Mouse (Mus musculus): ENCODE data around the gene Casz1. TPM values are rescaled to one million over a fixed set of nuclear protein-coding genes. Genes with fewer than 3 reads are reported as not detected.

Gene Casz1
- total and polyA plus RNA-seq, 3 experiments: 21.2 to 47.0 (median 42.5) TPM

GRCm38 (mm10) chr4:148820171-148820570 lies 15.9 kb downstream of the Casz1 start:
- intact Hi-C loops (cut with DNase I): no loop called here
- Histone ChIP-seq H3K4me3 (no peak overlapping the region), H3K27ac (no peak overlapping the region), H3K79me2 (replicated peaks; ENCODE audit: control insufficient read depth, insufficient read depth, low read length) (peaks cover 5% of the 10 kb centered on the region), H3K9ac (ENCODE audit: low read depth, low read length) (no peak overlapping the region), H3K27me3 (ENCODE audit: control insufficient read depth, insufficient read depth, low read length) (no peaks in the 10 kb centered on the region), H3K36me3 (ENCODE audit: control insufficient read depth, insufficient read depth, low read length) (no peaks in the 10 kb centered on the region), H3K4me1 (ENCODE audit: control insufficient read depth, insufficient read depth, low read length) (peaks cover 2% of the 10 kb centered on the region)
- no peak for DNase-seq
- WGBS: 60% methylated on average over 13 of the region's 13 CpGs
- TF ChIP-seq POLR2A (IDR thresholded peaks at IDR 0.05; ENCODE audit: insufficient read depth, low read depth, low read length): no peak
- no peak for TF ChIP-seq CTCF (IDR thresholded peaks at IDR 0.05)
- no peak for TF ChIP-seq EP300 (IDR thresholded peaks at IDR 0.05; ENCODE audit: insufficient read depth, low read depth, low read length)

GRCm38 (mm10) chr4:148823281-148823680 lies 19.1 kb downstream of the Casz1 start:
- H3K4me3 ChIP-seq: no peak overlapping the region
- no peak for DNase-seq
- peak overlapping the region; percentile 12; the same call in 1 of the 2 replicates for H3K27ac ChIP-seq
- no peaks in the 10 kb centered on the region for H3K36me3 ChIP-seq (ENCODE audit: control insufficient read depth, insufficient read depth, low read length)
- H3K27me3 ChIP-seq (ENCODE audit: control insufficient read depth, insufficient read depth, low read length): no peaks in the 10 kb centered on the region
- WGBS: 58% methylated on average over 8 of the region's 8 CpGs
- TF ChIP-seq EP300 (IDR thresholded peaks at IDR 0.05; ENCODE audit: insufficient read depth, low read depth, low read length) (no peak), POLR2A (IDR thresholded peaks at IDR 0.05; ENCODE audit: insufficient read depth, low read depth, low read length) (no peak), CTCF (IDR thresholded peaks at IDR 0.05) (no peak)
- peaks cover 12% of the 10 kb centered on the region for H3K4me1 ChIP-seq (ENCODE audit: control insufficient read depth, insufficient read depth, low read length)
- no peak overlapping the region for H3K9ac ChIP-seq (ENCODE audit: low read depth, low read length)
- H3K79me2 ChIP-seq (replicated peaks; ENCODE audit: control insufficient read depth, insufficient read depth, low read length): peaks cover 3% of the 10 kb centered on the region
- intact Hi-C loops (cut with DNase I): no loop called here

- Histone ChIP-seq H3K4me1 (ENCODE audit: control insufficient read depth, insufficient read depth, low read length) (peaks cover 27% of the 10 kb centered on the region), H3K27ac (peak overlapping the region; percentile 47), H3K27me3 (ENCODE audit: control insufficient read depth, insufficient read depth, low read length) (no peaks in the 10 kb centered on the region), H3K36me3 (ENCODE audit: control insufficient read depth, insufficient read depth, low read length) (0 out of 2 replicates have a peak, but pooled peaks cover 2% of the 10 kb centered on the region), H3K4me3 (no peak overlapping the region; the same call in 1 of the 2 replicates), H3K9ac (ENCODE audit: low read depth, low read length) (no peak overlapping the region), H3K79me2 (replicated peaks; ENCODE audit: control insufficient read depth, insufficient read depth, low read length) (no peaks in the 10 kb centered on the region; the same call in 1 of the 2 replicates)
- TF ChIP-seq CTCF (IDR thresholded peaks at IDR 0.05) (no peak), POLR2A (IDR thresholded peaks at IDR 0.05; ENCODE audit: insufficient read depth, low read depth, low read length) (peak; percentile 41; the same call in 1 of the 2 replicates)
- DNase-seq: peak; percentile 47 to 55
- intact Hi-C loops (cut with DNase I): loop anchor here (10.0 kb wide), 1 partner anchor 634 kb away; no protein-coding TSS in a partner anchor
- WGBS: 39% methylated on average over 7 of the region's 7 CpGs
Observed at GRCm38 (mm10) chr4:148830350-148830749, 26.1 kb downstream of the Casz1 start.

GRCm38 (mm10) chr4:148833245-148833990 lies 29.2 kb downstream of the Casz1 start:
- H3K4me1 ChIP-seq (ENCODE audit: control insufficient read depth, insufficient read depth, low read length): peaks cover 34% of the 10 kb centered on the region

GRCm38 (mm10) chr4:148836391-148836790 lies 32.2 kb downstream of the Casz1 start:
- WGBS: 23% methylated on average over 6 of the region's 6 CpGs
- H3K4me3 ChIP-seq: no peak overlapping the region
- intact Hi-C loops (cut with DNase I): loop anchor here (2.0 to 10.0 kb wide), 2 partner anchors 42 to 628 kb away; no protein-coding TSS in a partner anchor
- peak; percentile 42 to 61 for DNase-seq
- TF ChIP-seq CTCF (IDR thresholded peaks at IDR 0.05) (no peak), POLR2A (IDR thresholded peaks at IDR 0.05; ENCODE audit: insufficient read depth, low read depth, low read length) (0 out of 2 replicates have a peak, but pooled peaks have one; percentile 17), EP300 (IDR thresholded peaks at IDR 0.05; ENCODE audit: insufficient read depth, low read depth, low read length) (0 out of 2 replicates have a peak, but pooled peaks have one; percentile 52)
- peak overlapping the region; percentile 83 for H3K27ac ChIP-seq
- H3K9ac ChIP-seq (ENCODE audit: low read depth, low read length): 0 out of 2 replicates have a peak overlapping the region, but pooled peaks have one; percentile 8
- peaks cover 2% of the 10 kb centered on the region; the same call in 1 of the 2 replicates for H3K36me3 ChIP-seq (ENCODE audit: control insufficient read depth, insufficient read depth, low read length)
- no peaks in the 10 kb centered on the region for H3K27me3 ChIP-seq (ENCODE audit: control insufficient read depth, insufficient read depth, low read length)
- H3K4me1 ChIP-seq (ENCODE audit: control insufficient read depth, insufficient read depth, low read length): peaks cover 34% of the 10 kb centered on the region
- H3K79me2 ChIP-seq (replicated peaks; ENCODE audit: control insufficient read depth, insufficient read depth, low read length): no peaks in the 10 kb centered on the region; the same call in 1 of the 2 replicates

More at GRCm38 (mm10) chr4:148833245-148833990, 29.2 kb downstream of the Casz1 start:
- Histone ChIP-seq H3K36me3 (ENCODE audit: control insufficient read depth, insufficient read depth, low read length) (peaks cover 2% of the 10 kb centered on the region; the same call in 1 of the 2 replicates), H3K79me2 (replicated peaks; ENCODE audit: control insufficient read depth, insufficient read depth, low read length) (no peaks in the 10 kb centered on the region; the same call in 1 of the 2 replicates), H3K4me3 (no peak overlapping the region), H3K27me3 (ENCODE audit: control insufficient read depth, insufficient read depth, low read length) (no peaks in the 10 kb centered on the region), H3K9ac (ENCODE audit: low read depth, low read length) (peak overlapping the region; percentile 1; the same call in 1 of the 2 replicates), H3K27ac (peak overlapping the region; percentile 54)
- WGBS: 41% methylated on average over 21 of the region's 21 CpGs
- intact Hi-C loops (cut with DNase I): loop anchor here (10.0 kb wide), 1 partner anchor 631 kb away; no protein-coding TSS in a partner anchor
- DNase-seq: peak in 1 of 2 experiments; percentile 43
- TF ChIP-seq CTCF (IDR thresholded peaks at IDR 0.05) (peak; percentile 11; the same call in 1 of the 2 replicates), POLR2A (IDR thresholded peaks at IDR 0.05; ENCODE audit: insufficient read depth, low read depth, low read length) (no peak), EP300 (IDR thresholded peaks at IDR 0.05; ENCODE audit: insufficient read depth, low read depth, low read length) (0 out of 2 replicates have a peak, but pooled peaks have one; percentile 27)

Data from heart, adult 2 months (tissue).